Mouse (Mus musculus): ENCODE results near the gene Chrm1. TPM values are rescaled to one million over a fixed set of nuclear protein-coding genes. Genes with fewer than 3 reads are reported as not detected.
A peak's percentile ranks its signal among the peaks of the same experiment; 100 is the strongest.
"Not testable (repeated sequence)": the region's sequence is repeated elsewhere in the genome, so short reads cannot be mapped to it uniquely, and the experiment has no call there.

The Chrm1 gene
- total RNA-seq, 2 experiments from 2014 or later: 172 to 186 TPM

DNA sequence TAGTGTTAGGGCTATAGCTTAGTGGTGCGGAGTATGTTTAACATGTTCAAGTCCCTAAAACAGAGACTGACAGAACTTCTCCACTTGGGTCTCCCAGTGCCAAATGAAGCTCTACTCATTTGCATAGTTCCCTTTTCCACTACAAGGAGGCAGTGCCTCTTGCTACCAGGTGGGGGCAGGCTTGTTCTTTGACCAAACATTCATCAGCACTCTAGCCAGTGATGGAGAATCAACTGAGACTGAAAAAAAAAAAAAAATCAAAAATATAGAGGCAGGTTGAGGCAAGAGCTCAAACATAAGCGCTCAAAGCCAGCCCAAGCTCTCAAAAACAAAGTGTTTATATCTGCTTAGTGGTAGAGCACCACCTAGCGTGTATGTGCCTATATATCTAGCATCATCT is 54.8 kb downstream of the Chrm1 start:
- DNase-seq: peak in 1 of 2 experiments; percentile 32

- not testable (repeated sequence) for DNase-seq
Measured at GRCm38 (mm10) chr19:8719037-8719436, 55.4 kb downstream of the Chrm1 start.

- no peak for DNase-seq
Measured at GRCm38 (mm10) chr19:8721378-8721777, 57.8 kb downstream of the Chrm1 start.

GRCm38 (mm10) chr19:8722021-8722420 is 58.4 kb downstream of the Chrm1 start:
- no peak for DNase-seq

GRCm38 (mm10) chr19:8722559-8722906 is 58.9 kb downstream of the Chrm1 start:
- no peak for DNase-seq

GRCm38 (mm10) chr19:8722907-8723573 is 59.5 kb downstream of the Chrm1 start, which contains the start of gene Slc3a2:
Gene Slc3a2 (minus strand): TSS chr19:8723369.
- DNase-seq: peak; percentile 97

DNA sequence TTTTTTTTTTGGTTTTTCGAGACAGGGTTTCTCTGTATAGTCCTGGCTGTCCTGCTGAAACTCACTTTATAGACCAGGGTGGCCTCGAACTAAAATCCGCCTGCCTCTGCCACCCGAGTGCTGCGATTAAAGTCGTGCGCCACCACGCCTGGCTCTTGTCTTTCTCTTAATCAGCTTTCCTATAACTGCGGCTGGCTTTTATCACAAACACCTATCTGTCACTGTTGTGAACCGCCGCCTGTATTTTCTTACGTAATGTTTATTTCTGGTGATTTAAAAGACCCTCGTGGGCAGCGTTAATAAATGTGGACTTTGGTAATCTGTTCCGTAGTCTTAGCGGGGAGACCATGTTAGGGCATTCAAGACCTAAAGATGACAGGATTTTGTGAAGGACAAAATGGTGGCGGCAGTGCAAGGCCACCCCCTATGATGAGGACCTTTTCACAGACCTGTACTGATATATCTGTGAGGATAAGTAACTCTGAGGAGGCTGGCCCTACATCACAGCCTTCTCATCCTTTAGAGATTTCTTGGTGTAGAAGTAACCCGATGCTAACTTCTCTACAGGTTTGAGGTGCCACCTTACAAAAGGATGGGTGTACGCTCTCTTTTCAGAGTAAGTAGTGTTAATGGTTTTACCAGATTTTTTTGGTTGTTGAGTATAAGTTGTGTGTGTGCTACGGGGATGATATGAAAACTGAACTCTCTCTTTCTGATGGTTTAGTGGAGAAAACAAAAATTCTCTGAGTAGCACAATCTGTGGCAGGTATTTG is 60.2 kb downstream of the Chrm1 start:
- no peak for DNase-seq

- DNase-seq: no peak
Measured at GRCm38 (mm10) chr19:8724392-8724791, 60.8 kb downstream of the Chrm1 start.

- no peak for DNase-seq
Measured at GRCm38 (mm10) chr19:8725081-8725613, 61.6 kb downstream of the Chrm1 start.

DNA sequence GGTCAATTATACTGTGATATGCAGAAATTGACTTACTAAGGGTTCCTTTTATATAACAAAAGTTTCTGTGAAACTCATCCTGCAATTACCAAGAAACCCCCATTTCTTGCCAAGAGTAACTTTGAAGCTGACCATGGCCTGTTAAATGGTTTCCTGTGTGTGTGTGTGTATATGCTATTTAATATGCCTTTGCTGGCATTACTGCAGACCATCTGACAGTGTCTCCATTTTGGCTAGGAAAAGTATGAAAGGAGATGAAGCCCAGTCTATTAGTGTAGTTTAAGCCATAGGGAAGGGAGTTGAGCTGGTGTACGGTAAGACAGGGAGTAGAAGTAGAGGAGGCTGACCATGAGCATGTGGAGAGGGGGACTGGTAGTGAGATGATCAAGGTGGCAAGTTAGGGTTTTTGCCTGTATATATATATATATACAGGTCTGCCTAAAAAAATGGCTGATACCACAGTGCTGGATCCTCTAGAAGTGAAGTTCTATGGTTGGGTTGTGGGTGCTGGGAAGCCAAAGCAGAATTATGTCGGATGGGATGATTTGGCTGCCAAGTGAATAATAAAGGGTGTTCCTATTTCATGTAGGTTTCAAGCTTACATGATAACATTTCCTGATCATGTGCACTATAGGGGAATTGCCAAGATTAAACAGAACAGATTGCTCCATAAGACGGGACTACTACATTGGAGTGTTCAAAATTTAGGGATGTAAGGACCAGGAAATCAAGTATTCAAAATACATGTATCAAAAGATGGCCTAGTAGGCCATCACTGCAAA is 63.2 kb downstream of the Chrm1 start:
- DNase-seq: no peak

DNA sequence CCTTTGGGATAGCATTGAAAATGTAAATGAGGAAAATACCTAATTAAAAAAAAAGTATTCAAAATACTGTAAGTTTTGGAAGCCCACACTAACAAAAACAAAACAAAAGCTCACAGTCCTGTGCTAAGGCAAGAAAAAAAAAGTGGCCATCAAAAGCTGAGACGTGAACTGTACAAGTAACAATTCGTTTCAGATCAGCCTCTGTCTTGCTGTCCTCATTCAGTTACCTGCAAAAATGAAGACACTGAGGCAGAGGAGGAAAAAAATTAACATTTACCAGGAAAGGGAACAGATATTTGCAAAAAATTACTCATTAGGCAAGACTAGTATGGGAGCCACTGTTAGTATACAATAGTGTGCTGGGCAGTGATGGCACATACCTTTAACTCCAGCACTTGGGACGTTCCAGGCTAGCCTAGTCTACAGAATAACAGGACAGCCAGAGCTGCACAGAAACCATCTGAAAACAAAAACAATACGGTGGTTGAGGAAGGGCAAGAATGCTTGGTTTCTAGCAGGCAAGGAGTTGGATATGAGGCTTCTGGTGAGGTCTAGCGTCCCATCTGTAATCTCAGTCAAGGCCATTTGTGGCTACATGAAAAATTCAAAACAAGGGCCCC is 64.0 kb downstream of the Chrm1 start:
- DNase-seq: no peak

DNA sequence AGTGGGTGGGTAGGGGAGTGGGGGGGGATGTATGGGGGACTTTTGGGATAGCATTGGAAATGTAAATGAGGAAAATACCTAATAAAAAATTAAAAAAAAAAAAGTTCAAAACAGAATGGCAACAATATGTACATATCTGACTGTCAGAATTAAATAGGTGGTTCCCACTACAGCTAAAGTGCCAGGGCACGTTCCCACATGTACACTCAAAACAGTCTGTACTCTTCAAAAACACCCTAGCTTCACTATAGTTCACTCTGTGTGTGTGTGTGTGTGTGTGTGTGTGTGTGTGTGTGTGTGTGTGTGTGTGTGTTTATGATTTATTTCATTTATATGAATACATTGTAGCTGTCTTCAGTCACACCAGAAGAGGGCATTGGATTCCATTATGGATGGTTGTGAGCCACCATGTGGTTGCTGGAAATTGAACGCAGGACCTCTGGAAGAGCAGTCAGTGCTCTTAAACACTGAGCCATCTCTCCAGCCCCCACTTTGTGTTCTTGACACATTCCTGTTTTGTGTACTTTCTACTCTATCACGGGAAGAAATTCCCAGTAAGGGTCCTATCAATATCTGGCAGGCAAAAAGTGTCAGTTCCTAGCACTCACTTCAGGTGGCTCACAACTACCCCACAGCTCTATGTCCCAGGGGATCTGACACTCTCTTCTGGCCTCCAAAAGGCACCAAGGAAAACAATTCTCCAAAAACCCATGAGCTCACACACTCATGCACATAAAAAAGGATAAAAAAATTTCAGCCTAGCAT is 64.9 kb downstream of the Chrm1 start:
- DNase-seq: not testable (repeated sequence)

Other genes starting within 250 kb of the Chrm1 start
- 1 to 10 TPM; 8.6 TPM for gene Slc22a8, start 72.5 kb upstream of the Chrm1 start, total RNA-seq (2021)
- gene Slc22a6, start 45.8 kb upstream of the Chrm1 start, total RNA-seq (2021): 1 to 10 TPM; 1.7 to 2.1 TPM
- 100 to 1,000 TPM; 146 to 149 TPM for gene Slc3a2, start 59.6 kb downstream of the Chrm1 start, total RNA-seq (2021)
- gene Wdr74, start 72.0 kb downstream of the Chrm1 start, total RNA-seq (2021): 10 to 100 TPM; 51.0 to 52.3 TPM
- 1 to 10 TPM; 1.3 to 1.4 TPM for gene 1700092M07Rik, start 76.9 kb downstream of the Chrm1 start, total RNA-seq (2021)
- 10 to 100 TPM; 67.4 to 76.3 TPM for gene Stx5a, start 77.6 kb downstream of the Chrm1 start, total RNA-seq (2021)
- gene Nxf1, start 93.3 kb downstream of the Chrm1 start, total RNA-seq (2021): 100 to 1,000 TPM in 1 of 2 experiments, 10 to 100 TPM in 1; 99.8 to 119 TPM
- 10 to 100 TPM; 79.7 to 86.2 TPM for gene Tmem223, start 107.2 kb downstream of the Chrm1 start, total RNA-seq (2021)
- 1 to 10 TPM; 9.4 to 9.9 TPM for gene Tmem179b, start 110.7 kb downstream of the Chrm1 start, total RNA-seq (2021)
- gene Taf6l, start 122.6 kb downstream of the Chrm1 start, total RNA-seq (2021): 10 to 100 TPM; 12.2 to 13.8 TPM
- 100 to 1,000 TPM; 113 to 115 TPM for gene Polr2g, start 134.8 kb downstream of the Chrm1 start, total RNA-seq (2021)
- 1 to 10 TPM; 6.8 to 7.1 TPM for gene Zbtb3, start 138.8 kb downstream of the Chrm1 start, total RNA-seq (2021)
- 10 to 100 TPM; 36.5 to 37.3 TPM for gene Ttc9c, start 155.5 kb downstream of the Chrm1 start, total RNA-seq (2021)
- 100 to 1,000 TPM; 123 to 126 TPM for gene Hnrnpul2, start 156.2 kb downstream of the Chrm1 start, total RNA-seq (2021)
- gene AC129217.1, start 166.0 kb downstream of the Chrm1 start, total RNA-seq (2021): not detected
- 100 to 1,000 TPM in 1 of 2 experiments, 10 to 100 TPM in 1; 99.0 to 112 TPM for gene Bscl2, start 173.7 kb downstream of the Chrm1 start, total RNA-seq (2021)
- gene Gng3, start 175.4 kb downstream of the Chrm1 start, total RNA-seq (2021): 100 to 1,000 TPM; 161 to 172 TPM
- gene Lrrn4cl, start 187.0 kb downstream of the Chrm1 start, total RNA-seq (2021): under 1 TPM; 0.55 to 0.61 TPM
- 10 to 100 TPM; 85.7 to 98.6 TPM for gene Ubxn1, start 207.7 kb downstream of the Chrm1 start, total RNA-seq (2021)
- gene Uqcc3, start 217.1 kb downstream of the Chrm1 start, total RNA-seq (2021): 10 to 100 TPM; 31.5 to 31.7 TPM
- gene Lbhd1, start 219.9 kb downstream of the Chrm1 start, total RNA-seq (2021): 1 to 10 TPM; 4.7 to 6.3 TPM
- not detected for gene Gm49403, start 220.1 kb downstream of the Chrm1 start, total RNA-seq (2021)
- 10 to 100 TPM; 20.7 to 23.2 TPM for gene 1810009A15Rik, start 225.1 kb downstream of the Chrm1 start, total RNA-seq (2021)
- 1 to 10 TPM in 1 of 2 experiments, under 1 TPM in 1; 0.99 to 2.3 TPM for gene Gm49416, start 225.1 kb downstream of the Chrm1 start, total RNA-seq (2021)
- gene Ints5, start 229.2 kb downstream of the Chrm1 start, total RNA-seq (2021): 10 to 100 TPM; 25.2 to 26.3 TPM
- gene Ganab, start 234.3 kb downstream of the Chrm1 start, total RNA-seq (2021): 100 to 1,000 TPM; 111 to 118 TPM